Mouse (Mus musculus) urinary bladder, postnatal 14 days (tissue): Measurements from ENCODE around the gene Gpr15.

Experiments used
- DNase-seq: peaks from one replicate; pipeline ENCODE4 v3.0.0; 2021; ENCODE audit warnings: low spot score

Gene Gpr15

DNA sequence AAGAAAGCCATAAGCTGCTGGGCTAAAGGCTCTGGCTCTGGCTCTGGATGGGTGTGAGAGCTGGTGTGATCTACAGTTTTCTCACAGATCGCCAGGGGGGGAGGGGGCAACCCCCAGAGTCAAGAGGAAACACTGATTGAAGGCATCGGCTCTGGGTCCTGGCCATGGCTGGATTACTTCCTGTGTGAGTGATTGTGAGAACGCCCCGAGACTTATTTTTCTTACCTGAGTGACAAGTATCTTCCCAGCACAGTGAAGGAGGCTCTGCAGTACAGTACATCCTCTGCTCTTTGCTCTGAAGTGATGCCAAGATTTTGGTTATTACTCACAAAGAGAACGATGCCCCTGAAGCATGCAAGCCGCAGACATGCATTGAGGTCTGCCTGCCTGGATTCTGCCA, 17.1 kb downstream of the Gpr15 start:
- DNase-seq = no peak

DNA sequence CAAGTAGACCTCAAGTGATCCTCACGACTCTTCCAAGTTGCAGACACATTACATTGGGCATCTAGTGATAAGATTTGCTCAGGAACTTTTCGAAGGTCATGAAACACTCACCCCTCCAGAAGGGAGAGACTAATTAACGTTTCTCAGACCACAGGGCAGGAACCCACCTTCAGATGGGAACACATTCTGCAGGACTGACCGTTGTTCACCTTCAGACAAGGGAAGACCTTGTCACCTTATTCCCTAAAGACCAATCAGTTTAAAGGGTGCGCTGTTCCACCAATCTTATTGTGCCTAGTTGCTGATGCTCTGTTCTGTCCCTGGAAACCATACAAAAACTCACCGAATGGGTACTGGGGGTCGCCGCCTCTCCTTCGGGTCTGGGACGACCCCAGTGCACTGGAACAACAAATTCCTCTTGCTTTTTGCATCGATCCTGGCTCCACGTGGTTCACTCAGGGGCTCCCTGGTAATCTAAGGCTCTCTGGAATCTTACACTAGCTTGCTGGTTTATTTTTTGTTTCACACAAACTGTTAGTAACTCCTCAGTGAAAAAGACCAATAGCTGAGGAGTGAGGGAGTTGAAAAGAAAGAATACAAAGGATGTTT, 17.9 kb downstream of the Gpr15 start:
- no peak for DNase-seq

DNA sequence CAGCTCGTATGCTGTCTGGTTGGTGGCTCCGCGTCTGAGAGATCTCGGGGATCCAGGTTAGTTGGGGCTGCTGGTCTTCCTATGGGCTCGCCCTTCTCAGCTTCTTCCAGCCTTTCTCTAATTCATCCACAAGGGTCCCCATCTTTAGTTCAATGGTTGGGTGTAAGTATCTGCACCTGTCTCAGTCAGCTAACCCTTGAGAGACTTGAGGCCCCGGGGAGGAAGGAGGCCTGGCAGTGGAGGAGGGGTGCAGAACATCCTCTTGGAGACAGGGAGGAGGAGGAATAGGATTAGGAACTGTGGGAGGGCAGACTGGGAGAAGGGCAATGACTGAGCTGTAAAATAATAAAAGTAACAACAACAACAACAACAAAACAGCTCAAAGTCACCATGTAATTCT, 18.7 kb downstream of the Gpr15 start:
- no peak for DNase-seq

DNA sequence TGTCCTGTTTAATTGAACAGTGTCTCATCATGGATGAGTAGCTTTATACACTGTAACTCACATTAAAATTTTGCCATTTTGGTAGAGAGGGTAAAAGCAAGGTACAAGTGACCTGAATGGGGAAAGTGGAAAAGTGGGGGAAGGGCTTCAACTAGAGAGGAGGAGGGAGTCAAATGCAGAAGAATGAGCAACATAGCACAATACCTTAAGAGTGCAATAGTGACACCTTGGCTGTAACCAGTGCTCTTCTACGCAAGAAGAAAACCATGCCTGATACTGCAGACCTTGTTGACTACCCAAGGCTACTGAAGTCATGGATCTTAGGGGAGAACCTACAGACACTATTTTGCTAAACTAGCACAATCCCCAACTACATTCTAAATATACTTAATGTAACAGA, 21.6 kb downstream of the Gpr15 start:
- no peak for DNase-seq

DNA sequence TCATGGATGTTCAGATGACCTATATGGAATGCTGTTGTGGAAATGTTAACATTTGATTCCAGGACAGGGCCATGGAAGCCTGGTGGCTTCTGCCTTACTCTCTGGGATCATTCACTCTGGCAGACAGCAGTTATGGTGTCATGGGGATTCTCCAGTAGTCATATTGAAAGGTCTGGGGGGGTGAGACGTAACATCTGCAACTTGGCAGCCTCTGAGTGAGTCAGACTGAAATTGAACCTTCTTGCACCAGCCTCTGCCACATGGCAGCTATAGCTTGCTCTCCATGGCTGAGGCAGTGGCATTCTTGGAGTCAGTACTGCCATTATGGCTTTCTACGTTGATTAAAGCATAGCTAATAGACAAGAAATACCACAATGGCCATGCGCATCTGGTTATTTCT, 22.1 kb downstream of the Gpr15 start:
- DNase-seq = no peak

DNA sequence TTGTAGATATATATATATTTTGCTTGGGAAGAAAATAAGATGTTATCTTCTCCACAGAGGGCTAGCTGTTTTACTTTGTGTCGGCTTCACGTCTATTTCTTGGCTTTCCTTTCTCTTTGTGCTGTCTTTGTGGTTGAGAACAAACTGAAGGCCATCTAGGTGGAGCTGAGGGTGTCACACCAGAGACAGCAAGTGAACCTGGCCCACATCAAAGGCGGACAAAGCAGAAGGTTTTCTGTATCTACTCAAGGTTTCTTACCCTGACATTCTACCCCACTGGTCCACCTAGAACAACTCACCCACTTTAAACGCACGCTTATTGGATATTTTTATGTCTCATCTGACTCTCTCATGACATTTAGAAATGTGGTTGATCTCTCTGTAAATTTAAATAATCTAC, 24.8 kb downstream of the Gpr15 start:
- no peak for DNase-seq

DNA sequence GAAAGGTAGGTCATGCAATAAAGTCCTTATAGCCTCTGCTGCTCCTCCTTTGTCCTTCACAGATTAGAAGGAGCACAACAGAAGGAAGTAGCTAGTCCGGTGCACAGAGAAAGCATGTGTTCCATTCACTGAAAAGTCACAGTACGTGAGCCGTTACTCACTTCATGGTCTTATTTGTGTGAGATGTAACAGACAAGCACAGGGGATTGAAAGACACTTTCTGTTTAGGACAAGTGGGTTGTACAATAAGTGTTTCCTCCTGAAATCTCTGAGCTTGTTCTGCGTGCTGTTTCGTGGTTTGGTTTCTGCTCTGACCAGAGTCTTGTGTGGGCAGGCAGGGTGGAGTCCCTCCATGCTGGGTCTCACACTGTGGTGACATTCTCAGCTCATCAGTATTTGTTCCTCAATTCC, 28.5 kb downstream of the Gpr15 start:
- no peak for DNase-seq

DNA sequence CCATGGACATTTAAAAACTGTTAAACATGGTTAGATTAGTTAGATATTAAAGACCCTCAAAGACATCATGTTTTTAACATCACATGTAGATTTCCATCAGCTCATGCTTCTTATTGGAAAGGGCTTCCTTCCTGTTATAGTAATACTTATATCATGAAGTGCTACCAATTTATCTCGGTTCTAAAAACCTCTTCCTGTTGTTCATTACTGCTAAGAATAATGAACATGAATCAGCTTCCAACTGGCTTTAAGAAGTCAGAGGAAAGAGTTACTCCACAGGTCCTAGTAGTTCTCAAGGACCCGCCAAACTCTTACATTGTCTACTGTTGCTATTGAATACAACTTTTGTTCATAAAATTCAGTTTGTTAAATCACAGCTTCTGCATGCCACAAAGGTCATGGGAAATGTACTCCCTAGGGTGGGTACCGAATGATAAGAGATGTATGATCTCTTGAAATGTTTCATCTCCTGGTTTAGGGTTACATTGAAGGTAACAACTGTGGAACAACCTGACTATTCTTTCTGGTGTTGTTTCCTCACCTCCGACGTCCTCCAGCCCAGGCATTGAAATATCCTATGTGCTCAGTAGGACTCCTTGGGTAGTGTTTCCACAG, 29.2 kb downstream of the Gpr15 start:
- no peak for DNase-seq

DNA sequence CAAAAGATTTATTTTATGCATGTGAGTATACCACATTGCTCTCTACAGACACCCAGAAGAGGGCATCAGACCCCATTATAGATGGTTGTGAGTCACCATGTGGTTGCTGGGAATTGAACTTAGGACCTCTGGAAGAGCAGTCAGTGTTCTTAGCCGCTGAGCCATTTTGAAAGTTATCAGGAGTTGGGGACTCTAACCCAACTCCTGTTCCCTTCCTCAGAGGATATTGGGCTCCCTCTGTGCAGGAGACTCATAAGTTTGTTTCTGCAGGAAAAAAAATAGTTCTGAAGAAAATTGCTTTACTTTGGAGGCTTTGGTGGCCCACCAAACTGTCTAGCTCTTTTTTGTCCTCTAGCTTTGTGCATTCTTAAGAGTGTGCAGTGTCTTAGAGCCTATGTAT, 30.3 kb downstream of the Gpr15 start:
- no peak for DNase-seq

DNA sequence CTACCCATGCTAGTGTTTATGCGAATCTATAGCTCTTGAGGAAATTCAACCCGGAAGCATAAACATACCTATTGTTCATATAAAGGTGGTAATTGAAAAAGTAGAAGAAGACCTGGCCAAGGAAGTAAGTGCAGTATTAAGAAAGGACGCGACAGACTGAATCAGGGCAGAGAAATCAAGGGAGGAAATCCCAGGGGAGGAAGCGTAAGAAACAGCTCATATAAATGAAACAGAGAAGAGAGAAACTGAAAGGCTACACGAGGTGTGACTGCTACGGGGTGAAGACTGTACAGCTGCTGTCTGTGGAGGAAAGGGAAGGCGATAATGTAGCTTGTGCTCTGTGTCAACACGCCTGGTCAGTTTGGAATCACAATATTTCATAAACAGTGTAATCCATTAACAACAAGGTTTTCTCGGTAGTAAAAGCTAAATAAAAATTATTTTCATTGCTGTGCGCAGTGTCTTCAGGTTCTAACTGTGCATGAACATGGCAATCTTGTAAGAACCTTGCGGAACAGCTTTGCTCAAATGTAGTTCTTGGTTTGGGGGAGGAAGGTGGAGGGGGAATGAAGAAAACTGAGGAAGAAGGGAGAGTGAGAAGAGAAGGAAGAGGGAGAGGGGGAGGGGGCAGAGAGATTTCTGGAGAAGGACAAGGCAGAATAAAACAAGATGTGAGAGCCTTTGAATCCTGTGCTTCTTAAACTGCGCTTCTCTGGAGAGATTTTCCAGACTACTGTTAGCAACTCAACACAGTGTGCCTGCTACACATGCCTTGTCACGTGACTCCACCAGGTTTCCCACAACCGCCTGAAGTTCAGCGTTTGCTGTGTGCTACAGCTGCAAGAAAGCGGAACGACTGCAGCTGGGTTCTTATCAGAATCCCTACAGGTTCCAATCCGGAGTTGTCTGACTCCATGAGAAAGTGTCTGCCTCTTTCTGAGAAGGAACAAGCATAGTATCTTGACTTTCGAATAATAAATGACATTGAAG, 33.0 kb downstream of the Gpr15 start:
- no peak for DNase-seq

DNA sequence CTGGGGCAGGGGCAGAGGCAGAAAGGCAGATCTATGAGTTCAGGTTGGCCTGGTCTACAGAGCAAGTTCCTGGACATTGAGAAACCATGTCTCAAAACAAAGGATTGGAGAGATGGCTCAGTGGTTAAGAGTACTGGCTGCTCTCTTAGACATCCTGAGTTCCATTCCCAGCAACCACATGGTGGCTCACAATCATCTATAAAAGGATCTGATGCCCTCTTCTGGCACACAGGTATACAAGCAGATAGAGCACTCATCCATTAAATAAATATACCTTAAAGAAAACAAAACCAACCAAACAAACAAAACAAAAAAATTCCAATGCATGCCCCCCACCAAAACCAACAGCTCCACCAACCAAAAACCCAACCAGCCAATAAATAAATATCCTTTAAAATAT, 34.3 kb downstream of the Gpr15 start:
- DNase-seq = no peak

DNA sequence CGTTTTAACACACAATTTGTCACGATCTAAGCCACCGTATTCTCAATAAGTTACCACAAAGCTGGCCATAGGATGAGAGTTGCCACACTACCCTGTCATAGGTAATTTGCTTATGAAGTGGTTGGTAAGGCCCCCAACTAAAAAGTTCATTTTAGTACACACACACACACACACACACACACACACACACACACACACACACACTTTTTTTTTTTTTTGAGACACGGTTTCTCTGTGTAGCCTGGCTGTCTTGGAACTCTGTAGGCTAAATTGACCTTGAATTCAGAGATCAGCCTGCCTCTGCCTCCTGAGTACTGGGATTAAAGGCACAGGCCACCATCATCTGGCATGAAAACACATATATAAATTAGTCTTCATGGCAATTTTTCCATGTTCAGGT, 35.0 kb downstream of the Gpr15 start:
- DNase-seq = no peak

DNA sequence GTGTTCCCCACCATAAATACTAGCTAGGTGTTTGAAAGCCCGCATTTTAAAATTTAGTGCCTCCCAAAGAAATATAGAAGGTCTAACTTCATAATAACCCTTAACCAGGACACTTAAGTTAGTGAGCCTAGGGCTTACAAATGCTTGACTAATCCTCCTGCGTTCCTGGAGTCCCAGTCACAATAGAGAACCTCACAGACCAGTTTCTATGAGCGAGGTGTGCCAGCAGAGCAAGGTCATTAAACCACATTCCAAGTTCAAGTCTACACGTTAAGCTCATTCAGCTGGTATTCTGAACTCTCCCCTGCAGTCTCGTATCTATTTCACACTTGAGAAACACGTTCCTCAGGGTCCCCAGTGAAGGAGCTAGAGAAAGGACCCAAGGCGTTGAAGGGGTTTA, 36.0 kb downstream of the Gpr15 start:
- peak; percentile 16 for DNase-seq

DNA sequence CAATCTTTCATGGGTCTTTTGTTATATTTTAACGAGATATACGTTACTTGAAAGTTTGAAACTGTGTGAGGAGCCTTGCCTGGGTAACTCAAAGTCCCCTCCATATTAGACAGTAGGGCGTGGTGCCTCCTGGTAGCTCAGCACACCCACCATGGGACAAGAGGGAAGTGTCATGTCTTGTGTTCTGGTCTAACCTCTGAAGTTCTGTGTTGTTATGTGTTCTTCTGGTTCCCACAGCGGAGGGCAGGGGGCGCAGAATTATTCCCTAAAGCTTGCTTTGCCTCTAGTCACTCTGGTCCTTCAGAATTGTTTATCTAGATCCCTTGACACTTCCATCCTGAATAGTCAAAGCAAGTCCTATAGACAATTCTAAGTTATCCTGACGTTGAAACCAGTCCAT, 36.8 kb downstream of the Gpr15 start:
- no peak for DNase-seq

DNA sequence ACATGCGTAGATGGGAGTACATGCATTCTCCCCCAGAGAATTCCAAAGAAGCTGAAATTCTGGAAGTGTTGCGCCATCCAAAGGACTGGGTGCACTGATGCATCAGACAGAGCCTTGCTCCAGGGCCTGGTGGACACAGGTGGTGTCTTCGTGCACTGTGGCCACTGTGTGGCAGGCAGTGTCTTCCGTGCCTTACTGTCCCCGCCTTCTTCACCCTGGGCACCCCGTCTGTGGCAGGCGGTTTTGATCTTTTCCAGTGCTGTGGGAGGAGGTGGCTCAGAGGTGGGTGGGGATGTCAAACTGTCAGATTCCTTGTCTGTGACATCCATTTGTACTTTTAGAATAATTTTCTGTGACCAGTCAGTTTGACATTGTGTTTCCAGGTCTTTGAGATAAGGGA, 40.2 kb downstream of the Gpr15 start:
- no peak for DNase-seq

DNA sequence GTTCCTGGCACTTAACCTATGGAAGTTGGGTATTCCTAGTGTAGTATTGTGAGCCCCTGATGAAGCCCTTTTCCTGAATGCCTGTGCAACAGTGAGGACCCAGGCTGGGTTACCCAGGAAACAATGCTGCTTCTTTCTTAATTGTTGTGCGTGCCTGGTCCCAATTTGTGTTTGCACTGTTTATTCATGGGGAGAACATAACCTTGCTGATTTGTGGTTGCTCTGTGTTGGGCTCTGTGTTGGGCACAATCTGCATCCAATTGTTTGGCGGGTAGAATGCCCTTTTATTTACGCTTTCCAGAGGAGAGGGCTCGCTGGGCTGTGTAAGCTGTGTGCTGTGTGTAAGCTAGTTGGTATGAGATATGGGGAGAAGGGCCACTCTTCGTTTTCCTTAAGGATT, 41.4 kb downstream of the Gpr15 start:
- no peak for DNase-seq

DNA sequence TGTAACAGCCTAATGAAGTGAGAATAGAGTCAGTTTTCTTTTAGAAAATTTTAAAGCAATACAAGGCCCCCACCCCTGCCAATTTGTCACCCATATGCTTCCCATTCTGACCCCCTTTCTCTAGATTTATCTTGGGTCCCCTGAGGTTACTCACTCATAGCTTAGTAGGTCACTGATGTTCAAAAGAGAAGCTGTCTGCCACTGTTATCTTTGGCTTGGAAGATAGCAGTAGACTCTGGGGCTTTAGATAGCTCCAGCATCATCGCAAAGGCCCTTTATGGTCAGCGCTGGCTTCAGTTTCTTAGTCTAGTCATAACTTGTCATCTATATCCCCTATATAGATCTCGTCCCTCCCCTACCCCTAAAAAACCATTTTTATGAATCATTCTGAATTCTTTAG, 42.2 kb downstream of the Gpr15 start:
- no peak for DNase-seq

DNA sequence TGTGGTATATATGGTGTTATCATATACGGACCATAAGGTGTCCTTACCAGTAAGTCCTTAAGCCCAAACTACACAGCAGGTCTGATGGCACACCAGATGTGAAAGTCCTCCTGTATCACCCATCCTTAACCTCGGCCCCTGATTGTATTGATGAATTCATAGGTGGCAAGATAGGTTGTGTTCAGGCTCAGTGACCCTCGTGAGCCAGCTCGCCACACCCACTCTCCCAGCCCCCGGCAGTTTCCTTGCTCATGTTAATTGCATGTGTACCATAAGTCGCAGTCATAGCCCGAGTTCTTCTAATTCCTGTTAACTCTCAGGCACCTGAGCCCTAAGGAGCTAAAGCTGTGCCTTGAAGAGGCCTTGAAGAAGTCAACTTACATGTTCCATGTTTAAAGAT, 42.7 kb downstream of the Gpr15 start:
- no peak for DNase-seq

DNA sequence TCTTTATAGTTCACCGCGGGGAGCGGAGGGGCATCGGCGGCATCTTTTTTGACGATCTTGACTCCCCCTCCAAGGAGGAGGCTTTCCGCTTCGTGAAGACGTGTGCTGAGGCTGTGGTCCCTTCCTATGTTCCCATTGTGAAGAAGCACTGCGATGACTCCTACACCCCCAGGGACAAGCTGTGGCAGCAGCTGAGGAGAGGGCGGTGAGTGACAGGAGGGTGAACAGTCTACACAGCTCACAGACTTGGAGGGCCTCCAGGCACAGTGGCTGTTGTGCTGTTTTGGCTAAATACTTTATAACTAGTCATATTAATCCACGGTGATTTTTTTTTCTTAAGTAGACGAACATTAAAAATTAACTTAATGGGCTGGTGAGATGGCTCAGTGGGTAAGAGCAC, 43.6 kb downstream of the Gpr15 start:
- DNase-seq = no peak

DNA sequence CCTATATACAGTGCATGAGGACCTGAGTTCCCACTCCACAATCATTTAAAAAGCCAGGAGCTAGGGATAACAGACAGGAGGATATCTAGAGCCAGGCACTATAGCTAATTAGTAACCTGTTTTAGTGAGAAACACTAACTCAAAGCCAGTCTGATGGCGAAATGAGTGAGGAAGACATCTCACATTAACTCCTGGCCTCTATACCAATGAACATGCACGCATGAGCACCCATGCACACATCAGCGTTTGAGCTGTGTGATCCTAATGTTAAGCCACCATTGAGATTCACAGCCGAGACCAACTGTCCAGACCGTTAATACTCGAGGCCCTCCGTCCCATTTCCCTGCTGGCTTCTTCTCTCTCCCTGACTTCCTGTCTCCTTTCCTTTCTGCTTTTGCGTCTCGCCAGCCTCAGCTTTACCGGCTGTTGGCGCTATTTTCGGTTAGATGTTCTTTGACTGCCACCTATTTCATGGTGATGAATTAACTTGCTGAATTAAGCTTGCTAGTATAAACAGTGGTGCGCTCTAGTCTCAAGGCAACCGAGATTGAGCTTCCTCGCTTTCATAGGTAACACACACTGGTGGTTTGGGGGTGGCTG, 45.0 kb downstream of the Gpr15 start:
- no peak for DNase-seq

DNA sequence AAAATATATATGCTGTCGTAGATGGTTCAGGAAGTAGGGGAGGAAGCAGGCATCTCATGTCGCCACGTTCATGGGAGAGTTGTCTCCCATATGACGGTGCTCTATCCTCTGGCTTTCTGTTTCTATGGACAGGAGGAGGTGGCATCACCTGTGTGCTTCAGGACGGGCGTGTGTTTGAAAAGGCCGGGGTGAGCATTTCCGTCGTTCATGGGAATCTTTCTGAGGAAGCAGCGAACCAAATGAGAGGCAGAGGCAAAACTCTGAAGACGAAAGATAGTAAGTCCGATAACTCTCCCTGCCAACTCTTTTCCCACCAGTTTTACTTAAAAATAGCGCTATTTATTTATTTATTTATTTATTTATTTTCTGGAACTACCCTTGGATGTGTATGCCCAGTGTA, 46.5 kb downstream of the Gpr15 start:
- DNase-seq = no peak

DNA sequence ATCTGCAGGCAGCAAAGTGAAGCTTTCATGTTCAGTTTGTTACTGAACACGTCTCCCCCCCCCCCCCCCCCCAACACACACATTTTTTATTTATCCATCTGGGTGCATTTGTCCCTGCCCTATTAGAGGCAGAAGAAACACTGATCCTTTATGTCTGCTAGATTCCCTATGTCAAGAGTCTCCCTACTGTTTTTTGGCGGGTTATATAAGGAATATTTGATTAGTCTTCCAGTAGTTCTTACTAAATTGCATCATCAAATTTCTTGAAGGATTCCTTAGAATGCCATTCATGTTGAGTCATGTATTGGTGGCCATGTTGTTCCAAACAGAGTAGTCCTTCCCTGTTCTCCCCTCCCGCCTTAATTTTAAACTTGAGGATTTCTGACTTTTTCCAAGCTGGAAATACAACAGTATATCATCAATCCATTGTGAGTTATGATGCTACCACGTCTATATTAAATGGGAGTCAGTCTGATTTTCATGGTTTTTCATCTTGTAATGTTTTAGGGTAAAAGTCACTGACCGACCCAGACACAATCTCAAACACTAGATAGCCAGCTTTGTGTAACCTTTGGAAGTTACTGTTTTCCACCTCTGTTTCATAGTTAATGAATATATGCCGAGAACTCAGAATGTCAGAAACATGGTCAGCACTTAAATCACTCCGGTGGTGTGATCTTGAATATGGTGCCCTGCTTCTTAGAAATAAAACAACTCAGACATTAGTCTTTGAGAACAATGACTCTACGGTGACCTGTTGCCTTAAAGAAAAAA, 47.5 kb downstream of the Gpr15 start:
- DNase-seq = no peak
